Mouse (Mus musculus): ENCODE results near the gene Csad.
"Not testable (repeated sequence)": the region's sequence is repeated elsewhere in the genome, so short reads cannot be mapped to it uniquely, and the experiment has no call there.

The Csad gene

DNA sequence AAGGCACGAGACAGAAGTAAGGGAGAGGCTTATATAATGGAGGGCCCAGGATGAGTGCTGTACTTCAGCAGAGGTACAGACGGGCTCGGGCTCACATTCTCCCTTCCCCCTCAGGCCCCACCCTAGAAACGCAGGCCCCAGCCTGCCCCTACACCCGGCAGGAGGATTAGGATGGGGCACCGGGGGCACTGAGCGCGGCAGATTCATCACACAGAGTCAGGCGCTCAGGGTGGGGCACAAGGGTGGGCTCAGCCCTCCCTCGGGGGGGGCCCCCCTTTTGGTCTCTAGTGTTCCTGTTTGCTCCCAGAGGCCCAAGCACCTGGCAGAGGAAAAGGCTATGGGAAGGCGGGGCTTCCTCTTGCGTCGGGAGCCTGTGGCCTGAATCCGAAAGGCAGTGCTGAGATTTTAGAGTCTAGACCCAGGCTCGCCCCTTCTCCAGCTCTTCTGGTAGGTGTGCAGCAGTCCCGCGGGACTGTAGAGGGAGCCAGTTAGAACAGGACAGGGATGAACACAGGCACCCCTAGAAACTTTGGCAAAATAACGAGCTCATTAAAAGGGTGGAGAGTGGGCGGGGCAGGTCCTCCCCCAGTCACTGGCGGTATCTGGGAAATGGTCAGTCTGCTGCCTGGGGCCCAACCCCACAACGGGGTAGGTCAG, 31.0 kb upstream of the Csad start:
- DNase-seq (ENCODE audit: low read depth, low spot score), result no peak

- DNase-seq (ENCODE audit: low read depth, low spot score), result no peak
Measured at GRCm38 (mm10) chr15:102233896-102234295, 29.4 kb upstream of the Csad start.

GRCm38 (mm10) chr15:102232764-102233163, 28.2 kb upstream of the Csad start:
- DNase-seq (ENCODE audit: low read depth, low spot score), result no peak

GRCm38 (mm10) chr15:102231748-102232147, 27.2 kb upstream of the Csad start, which contains the start of gene Itgb7:
Gene Itgb7 (minus strand): TSS chr15:102231944.
- no peak for DNase-seq (ENCODE audit: low read depth, low spot score)

DNA sequence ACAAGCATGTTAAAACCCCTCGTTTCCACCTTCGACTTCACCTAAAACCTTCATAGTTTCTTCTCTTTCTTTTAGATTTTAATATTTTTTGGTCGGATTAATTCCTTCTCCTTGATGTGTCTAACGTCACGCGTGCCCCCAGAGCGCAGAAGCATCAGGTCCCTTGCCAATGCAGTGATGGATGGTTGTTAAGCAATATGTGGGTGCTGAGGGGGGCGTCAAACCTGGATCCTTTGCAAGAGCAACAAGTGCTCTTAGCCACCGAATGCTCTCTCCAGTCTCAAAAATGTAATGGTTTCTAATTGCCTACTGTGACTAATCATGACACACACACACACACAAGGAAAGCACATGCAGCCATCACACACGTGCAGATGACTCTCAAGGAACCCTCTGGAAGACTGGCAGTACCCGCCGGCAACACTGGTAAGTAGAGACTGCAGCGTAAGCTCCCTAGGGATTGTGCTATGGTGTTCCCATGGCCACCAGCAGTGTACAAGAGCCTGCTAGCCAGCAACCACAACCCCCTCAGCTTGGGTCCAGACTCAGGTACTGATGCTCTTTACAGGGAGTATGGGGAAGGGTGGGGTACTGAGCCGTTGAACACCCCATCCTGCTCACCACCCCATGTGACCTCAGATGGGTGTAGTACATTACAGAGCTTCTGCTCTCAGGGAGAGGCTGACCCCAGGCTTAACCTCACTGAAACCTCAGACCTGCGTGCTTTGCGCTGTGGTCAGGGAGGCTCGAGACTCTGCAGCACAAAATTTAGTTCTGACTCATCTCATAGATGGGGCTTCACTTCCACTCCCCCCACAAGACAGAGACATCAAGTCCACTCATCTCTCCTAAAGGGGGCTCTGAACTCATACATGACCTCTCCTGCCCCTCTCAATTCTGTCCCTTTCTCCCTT, 26.1 kb upstream of the Csad start:
- no peak for DNase-seq (ENCODE audit: low read depth, low spot score)

GRCm38 (mm10) chr15:102225619-102226018, 21.1 kb upstream of the Csad start:
- not testable (repeated sequence) for DNase-seq (ENCODE audit: low read depth, low spot score)

DNA sequence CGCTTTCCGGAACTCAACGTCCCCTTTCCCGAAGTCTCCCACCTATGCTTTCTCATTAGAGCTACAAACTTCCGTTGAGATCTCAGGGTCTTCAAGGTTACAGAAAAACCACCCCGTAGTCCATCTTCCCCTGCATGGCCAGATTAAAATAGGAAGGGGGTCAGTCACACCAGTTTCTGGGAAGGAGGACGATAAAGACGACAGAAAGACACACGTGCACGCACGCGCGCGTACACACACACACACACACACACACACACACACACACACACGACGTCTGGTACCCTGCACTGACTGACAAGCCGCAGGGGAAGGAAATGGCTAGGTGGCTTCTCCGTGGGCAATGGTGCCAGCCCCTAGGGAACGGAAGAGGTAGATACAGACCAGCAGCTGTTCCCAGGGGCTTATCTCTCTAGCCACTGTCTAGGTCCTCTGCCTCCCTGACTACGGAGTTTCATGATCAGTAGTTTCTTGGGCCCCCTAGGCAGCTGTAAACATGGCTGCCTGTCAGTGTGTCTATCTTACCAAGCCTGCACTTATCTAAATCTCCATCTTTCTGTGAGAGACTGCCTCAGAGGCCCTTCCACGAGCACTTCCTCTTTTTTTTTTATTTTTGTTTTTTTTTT, 20.6 kb upstream of the Csad start:
- no peak for DNase-seq (ENCODE audit: low read depth, low spot score)

DNA sequence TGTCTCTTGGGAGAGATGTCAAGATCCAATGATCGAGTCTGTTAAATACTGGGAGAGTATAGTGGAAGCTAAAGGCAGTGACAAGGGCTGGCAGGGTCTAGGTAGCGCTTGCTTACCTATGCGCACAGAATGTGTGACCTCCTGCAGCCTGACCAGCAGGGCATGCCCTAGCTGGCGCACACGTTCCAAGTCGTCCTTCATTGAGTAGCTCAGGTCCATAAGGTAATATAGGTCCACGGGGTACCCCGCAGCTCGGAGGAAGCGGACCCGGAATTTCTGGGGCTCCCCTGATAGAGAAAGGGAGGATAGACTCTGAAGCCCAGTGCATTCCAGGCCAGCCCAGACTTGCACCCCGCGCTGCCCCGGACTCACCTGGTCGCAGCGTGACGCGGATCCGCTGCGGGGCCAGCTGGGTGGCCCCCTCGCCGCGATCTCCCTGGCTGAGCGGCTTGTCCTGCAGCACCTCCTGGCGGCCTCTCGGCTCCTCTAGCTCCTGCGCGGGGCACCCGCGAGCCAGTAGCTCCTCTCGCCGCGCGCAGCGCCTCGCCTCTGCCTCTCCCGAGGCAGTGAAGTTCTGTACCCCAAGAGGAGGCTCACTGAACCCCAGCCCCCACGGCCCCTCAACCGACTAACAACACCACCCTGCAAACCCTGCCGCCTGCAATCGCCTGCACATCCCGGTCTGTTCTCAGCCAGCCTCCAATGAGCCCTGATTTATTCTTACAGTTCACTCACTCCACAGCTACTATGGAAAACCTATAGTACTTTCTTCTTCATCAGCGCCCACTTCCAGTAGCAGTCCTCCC, 19.9 kb upstream of the Csad start:
- peak; percentile 70 for DNase-seq (ENCODE audit: low read depth, low spot score)

DNA sequence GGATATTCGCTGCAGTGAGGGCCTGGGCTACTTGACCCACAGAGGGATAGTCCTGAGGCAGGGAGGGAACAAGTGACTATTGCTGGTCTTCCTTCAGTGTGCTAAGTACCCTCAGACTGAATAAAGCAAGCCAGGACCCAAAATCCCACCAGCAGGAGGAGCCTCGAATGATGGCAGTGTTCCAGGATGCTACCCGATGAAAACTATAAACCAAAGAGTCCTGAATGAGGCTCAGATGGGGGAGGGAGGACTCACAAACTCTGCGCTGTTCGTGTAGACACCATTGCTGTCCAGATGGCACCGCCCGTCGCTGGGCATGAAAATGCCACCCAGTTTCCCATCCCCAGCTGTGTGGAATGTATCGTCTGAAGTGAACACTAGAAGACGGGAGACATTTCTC, 17.9 kb upstream of the Csad start:
- DNase-seq (ENCODE audit: low read depth, low spot score), result no peak

- DNase-seq (ENCODE audit: low read depth, low spot score), result no peak
Measured at GRCm38 (mm10) chr15:102217325-102217724, 12.8 kb upstream of the Csad start.

GRCm38 (mm10) chr15:102216459-102217228, 12.1 kb upstream of the Csad start:
- DNase-seq (ENCODE audit: low read depth, low spot score), result no peak

- DNase-seq (ENCODE audit: low read depth, low spot score), result no peak
Measured at GRCm38 (mm10) chr15:102215624-102216023, 11.1 kb upstream of the Csad start.

GRCm38 (mm10) chr15:102214132-102214531, 9.6 kb upstream of the Csad start:
- no peak for DNase-seq (ENCODE audit: low read depth, low spot score)

GRCm38 (mm10) chr15:102211895-102212294, 7.4 kb upstream of the Csad start:
- DNase-seq (ENCODE audit: low read depth, low spot score), result no peak

DNA sequence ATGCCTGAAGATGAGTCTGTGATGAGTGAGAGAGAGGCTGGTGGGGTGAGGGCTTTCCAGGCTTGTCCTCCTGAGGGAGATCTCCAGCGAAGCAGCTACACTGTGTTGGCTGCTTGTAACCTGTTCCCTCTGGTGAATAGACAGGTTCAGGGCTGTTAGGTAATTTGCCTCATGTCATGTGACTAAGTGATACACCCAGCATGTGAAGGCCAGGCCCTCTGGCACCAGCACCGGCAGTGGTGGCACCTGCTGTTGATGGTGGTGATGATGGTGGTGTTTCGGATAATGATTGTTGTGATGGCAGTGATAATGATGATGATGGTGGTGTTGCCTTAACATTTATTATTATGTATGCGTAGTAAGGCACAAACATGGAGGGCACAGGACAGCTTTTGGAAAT, 6.3 kb upstream of the Csad start:
- DNase-seq (ENCODE audit: low read depth, low spot score), result no peak

DNA sequence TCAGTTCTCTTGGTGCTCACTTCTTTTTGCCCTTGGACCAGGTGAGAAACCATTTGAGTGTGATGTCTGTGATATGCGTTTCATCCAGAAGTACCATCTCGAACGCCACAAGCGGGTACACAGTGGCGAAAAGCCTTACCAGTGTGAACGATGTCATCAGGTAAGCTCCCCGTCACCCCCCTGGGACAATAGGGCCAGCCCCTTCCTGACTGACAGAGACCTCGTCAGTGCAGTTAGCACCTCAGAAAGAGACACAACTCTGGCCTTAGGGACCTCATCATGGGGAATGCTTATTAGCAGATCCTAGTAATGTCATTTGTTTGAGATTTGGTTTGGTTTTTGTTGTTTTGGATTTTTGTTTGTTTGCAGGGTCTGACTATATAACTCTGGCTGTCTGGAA, 4.6 kb upstream of the Csad start:
- no peak for DNase-seq (ENCODE audit: low read depth, low spot score)

- no peak for DNase-seq (ENCODE audit: low read depth, low spot score)
Measured at GRCm38 (mm10) chr15:102208092-102208561, 3.6 kb upstream of the Csad start.

DNA sequence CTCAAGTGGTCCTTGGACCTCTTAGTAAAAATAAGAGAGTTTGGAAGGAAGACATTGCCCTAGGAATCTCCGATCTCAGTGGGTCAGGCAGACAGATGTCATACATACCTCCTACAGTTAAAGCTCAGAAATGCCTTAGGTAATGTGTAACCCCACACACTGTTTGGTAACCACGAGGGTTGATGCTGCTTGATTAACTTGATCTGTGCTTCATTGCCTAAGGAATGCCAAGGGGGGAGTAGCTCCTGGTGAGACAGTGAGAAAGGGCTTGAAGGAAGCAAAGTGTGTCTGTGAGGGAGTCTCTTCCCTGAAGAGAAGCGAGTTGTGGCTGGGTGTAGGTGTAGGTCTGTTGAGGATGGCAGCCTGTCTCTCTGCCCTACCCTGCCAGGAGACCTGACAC, 2.8 kb upstream of the Csad start:
- no peak for DNase-seq (ENCODE audit: low read depth, low spot score)

DNA sequence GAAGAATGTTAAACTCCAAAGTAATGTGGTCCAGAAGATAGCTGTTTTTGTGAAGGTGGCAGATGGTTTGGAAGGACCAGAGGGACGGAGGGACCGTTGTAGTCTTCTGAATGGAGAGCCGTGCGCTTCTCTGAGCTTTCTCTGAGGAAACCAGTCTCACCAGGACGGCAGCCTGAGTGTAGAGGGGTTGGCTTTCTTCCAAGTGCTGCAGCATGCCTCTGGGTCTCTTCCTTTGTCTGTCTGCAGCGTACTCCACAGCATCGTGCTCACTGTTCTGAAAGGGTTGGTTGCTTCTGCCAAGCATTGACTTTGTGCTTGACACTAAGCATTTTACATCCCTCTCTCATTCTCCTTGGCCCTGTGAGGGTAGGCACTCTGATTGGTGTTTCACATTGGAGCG, 1.3 kb upstream of the Csad start:
- DNase-seq (ENCODE audit: low read depth, low spot score), result no peak

GRCm38 (mm10) chr15:102203835-102204381, 616 bp downstream of the Csad start:
- peak; percentile 63 for DNase-seq (ENCODE audit: low read depth, low spot score)

All from forelimb bud, embryonic 11.5 days (tissue).